Mouse (Mus musculus): ENCODE measurements around the gene Gdi1. TPM values are rescaled to one million over a fixed set of nuclear protein-coding genes. Genes with fewer than 3 reads are reported as not detected.
"Not testable (repeated sequence)": the region's sequence is repeated elsewhere in the genome, so short reads cannot be mapped to it uniquely, and the experiment has no call there.

Gdi1 gene
- total RNA-seq, 1 experiment from 2014 or later: 106 TPM

DNA sequence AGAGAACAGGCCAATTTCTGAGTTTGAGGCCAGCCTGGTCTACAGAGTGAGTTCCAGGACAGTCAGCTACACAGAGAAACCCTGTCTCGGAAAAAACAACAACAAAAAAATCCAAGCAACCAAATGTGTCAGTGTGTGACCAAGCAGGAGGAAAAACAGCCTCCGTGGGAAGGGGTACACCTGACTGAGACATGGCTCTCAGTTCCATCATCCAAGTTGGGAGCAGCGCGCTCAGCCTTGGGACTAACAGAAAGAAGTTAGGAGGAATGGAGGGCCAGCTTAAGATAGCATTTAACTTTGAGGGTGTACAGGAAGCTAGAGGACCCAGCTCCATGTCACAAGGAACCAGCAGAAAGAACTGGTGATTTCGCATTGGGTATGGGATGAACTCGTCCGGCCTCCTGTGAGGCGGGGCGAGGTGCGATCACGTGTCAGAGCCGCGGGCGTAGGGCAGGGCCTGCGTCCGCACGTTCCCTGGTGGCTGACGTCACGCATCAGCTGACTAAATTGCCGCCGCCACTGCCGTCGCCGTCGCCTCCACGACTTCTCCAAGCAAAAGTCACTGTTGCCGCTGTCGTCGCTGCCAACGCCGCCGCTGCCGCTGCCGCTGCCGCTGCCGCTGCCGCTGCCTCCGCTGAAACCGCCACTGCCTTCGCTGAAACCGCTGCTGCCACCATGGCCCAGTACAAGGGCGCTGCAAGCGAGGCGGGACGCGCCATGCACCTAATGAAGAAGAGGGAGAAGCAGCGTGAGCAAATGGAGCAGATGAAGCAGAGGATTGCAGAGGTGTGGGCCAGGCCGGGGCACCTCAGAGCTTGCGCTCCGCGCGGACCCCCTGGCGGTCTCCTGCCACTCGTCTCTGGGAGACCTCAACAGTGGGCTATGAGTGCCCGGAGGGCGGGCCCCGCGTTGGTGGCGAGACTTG is 8.0 kb downstream of the Gdi1 start, which contains the start of gene Fam50a:
Fam50a (plus strand) TSS at position 494 of the 925 bp plus-strand sequence.
- peak; percentile 99 for ATAC-seq (replicated peaks; ENCODE audit: insufficient number of reproducible peaks, low FRiP score, low TSS enrichment, poor library complexity, severe bottlenecking)

DNA sequence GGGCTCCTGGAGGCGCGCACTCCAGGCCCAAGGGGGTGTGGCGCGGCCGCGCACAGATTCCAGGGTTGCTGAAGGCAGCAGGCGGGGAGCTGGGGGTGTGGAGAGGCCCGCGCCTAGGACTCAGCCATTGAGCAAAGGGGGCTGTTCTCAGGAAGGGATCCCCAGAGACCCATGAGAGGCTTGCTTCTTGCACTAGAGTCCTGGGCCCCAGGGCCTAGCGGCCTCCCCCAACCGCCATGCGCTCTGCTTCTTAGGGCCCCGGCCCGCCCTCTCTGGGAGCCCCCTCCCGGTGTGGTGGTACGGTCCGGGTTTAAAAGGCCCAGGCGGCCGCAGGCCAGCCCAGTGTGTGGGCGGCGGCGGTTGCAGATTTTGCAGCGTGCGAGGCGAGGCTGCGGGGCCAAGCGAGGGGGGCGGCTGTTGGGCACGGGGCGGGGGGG is 23.9 kb downstream of the Gdi1 start, which contains the start of gene Plxna3:
Plxna3 (plus strand) TSS at position 342 of the 437 bp plus-strand sequence.
- peak; percentile 50 for ATAC-seq (replicated peaks; ENCODE audit: insufficient number of reproducible peaks, low FRiP score, low TSS enrichment, poor library complexity, severe bottlenecking)

DNA sequence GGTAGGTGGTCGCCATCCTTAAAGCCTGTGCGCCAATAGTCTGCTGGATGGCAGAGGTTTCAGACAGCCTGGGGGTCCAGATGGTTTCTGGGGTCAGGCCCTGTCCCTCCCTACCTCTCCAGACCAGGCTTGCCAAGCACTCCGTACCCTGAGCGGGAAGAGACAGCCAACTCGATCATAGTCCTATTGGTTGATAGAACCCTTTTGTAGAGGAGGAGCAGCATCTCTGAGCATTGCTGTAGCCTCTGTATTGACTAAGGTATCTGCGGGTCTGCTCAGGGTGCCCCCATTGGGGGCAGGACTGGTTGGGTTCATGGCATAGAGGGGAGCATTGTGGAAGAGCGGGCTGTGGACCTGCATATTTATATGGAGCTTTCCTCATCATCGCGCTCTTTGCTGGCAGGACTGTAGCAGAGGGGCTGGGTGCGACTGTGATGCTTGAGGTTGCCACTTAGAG is 24.4 kb downstream of the Gdi1 start:
- no peak for ATAC-seq (replicated peaks; ENCODE audit: insufficient number of reproducible peaks, low FRiP score, low TSS enrichment, poor library complexity, severe bottlenecking)

DNA sequence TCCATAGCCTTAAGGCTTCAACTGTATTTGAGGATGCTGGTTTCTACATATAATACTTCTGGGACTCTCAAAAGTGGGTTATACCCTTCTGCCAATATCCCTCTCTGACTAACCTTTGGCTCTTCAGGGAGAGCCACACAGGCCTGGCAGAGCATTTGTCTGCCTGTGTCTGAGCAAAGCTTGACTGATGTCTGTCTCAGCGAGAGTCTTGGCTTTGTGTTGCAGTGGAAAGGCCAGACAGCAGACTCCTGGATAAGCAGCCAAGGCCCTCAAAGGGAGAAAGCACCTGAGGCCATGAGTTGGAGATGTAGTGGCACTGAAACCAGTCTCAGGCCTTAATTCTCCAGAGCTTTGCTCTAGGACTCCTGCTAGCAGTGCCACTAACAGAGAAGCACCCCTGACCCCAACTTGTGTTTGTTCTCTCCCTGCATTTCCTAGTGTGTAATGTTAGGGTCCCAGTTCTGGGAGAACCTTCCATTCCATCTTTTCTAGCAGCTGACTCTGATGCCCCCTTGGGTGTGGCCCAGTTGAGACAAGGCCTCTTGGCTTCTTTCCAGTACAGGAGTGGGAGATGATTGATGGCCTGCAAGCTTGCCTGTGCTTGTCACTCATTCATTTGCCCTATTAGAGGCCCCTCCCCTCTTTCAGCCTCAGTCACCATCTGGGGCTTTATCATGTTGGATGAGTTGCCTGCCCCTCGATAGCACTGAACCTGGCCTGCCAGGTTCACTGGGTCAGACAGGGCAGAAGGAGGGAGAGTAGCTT is 25.6 kb downstream of the Gdi1 start:
- no peak for ATAC-seq (replicated peaks; ENCODE audit: insufficient number of reproducible peaks, low FRiP score, low TSS enrichment, poor library complexity, severe bottlenecking)

DNA sequence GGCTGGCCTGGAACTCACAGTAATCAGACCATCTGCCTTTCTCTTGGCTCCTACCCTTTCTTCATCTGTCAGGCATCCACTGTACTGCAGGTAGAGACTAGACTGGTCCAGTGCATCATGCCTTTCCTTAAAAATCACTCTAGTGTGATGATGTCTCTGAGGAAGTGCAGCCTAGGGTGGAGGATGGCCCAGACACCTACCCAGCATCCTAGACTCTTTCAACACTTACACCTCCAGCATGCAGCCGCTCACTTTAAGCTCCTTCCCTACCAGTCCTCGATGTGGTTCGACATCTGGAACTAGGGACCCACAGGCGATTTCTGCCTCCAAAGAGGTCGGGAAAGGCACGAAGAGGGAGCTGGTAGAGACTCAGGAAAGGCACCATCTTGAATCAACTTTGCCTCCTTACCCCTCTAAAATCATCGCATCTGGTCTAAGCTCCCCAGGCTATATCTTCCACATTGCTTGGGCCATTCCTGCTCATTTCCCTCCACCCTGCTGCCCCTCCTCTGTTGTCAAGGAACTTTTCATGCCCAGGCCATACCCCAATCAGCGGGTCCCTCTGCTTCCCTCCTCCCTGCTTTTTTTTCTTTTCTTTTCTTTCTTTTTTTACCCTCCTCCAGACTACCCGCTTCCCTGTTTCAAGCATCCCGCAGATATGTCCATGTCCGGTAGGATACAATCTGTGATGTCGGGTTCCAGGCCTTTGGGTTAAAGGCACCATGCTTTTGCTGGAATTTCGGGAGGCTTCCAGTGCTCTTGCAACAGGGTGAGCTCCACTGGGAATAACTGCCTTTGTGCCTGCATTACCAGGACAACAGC is 48.1 kb downstream of the Gdi1 start:
- ATAC-seq (replicated peaks; ENCODE audit: insufficient number of reproducible peaks, low FRiP score, low TSS enrichment, poor library complexity, severe bottlenecking): no peak

DNA sequence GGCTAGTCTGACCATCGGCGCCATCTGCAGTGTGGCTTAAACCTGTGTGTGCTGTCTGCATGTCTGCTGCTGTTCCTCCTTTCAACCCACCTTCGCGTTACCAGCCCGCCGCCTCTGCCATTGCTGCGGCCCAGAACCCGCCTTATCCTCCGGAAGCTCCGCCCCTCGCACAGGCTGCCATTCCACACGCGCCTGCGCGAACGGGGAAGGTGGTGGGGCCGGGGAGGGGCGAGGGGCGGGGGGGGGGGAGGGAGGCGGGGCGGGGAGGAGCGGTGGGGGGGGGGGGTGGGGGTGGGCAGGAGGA is 48.6 kb downstream of the Gdi1 start, which contains the start of gene Lage3:
Lage3 (minus strand) TSS at position 152 of the 304 bp plus-strand sequence.
- peak; percentile 87 for ATAC-seq (replicated peaks; ENCODE audit: insufficient number of reproducible peaks, low FRiP score, low TSS enrichment, poor library complexity, severe bottlenecking)

DNA sequence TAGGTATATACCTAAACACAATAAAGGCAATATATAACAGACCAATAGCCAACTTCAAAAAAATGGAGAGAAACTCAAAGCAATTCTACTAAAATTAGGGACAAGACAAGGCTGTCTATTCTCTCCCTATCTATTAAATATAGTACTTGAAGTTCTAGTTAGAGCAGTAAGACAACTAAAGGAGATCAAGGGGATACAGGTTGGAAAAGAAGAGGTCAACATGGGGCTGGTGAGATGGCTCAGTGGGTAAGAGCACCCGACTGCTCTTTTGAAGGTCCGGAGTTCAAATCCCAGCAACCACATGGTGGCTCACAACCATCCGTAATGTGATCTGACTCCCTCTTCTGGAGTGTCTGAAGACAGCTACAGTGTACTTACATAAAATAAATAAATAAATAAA is 52.3 kb downstream of the Gdi1 start:
- not testable (repeated sequence) for ATAC-seq (replicated peaks; ENCODE audit: insufficient number of reproducible peaks, low FRiP score, low TSS enrichment, poor library complexity, severe bottlenecking)

DNA sequence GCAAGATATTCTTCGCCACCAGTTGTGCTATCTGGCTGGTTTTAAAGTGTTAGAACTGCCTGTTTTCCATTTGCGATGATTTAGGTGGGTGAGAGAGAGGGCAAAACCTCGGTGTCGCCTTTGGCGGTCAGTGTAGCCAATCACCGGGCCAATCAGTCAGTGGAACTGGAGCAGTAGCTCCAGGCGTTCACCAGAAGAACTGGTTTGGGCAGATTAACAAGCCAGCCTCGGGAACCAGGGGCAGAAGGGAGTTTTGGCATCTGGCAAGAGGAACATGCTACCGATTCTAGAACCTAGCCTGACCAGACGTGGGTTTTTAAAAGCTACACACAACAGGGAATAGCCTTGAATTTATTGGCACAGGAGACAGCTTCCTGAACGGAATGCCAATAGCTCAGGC is 54.4 kb downstream of the Gdi1 start:
- no peak for ATAC-seq (replicated peaks; ENCODE audit: insufficient number of reproducible peaks, low FRiP score, low TSS enrichment, poor library complexity, severe bottlenecking)

Other genes starting within 250 kb of the Gdi1 start
- not detected in 3 replicates for gene Opn1mw, start 177.5 kb upstream of the Gdi1 start, total RNA-seq (2017)
- 22.6 to 35.0 TPM (median 27.3 TPM) in 3 replicates for gene Mecp2, start 169.6 kb upstream of the Gdi1 start, total RNA-seq (2017)
- gene Tex28, start 137.2 kb upstream of the Gdi1 start, total RNA-seq (2017): not detected in 3 replicates
- not detected in 3 replicates for gene Tktl1, start 127.7 kb upstream of the Gdi1 start, total RNA-seq (2017)
- gene Flna, start 55.2 kb upstream of the Gdi1 start, total RNA-seq (2017): 2,023 to 2,748 TPM (median 2,149 TPM) in 3 replicates
- gene Emd, start 50.3 kb upstream of the Gdi1 start, total RNA-seq (2017): 85.3 to 98.0 TPM (median 91.4 TPM) in 3 replicates
- 1,229 to 1,534 TPM (median 1,358 TPM) in 3 replicates for gene Rpl10, start 34.2 kb upstream of the Gdi1 start, total RNA-seq (2017)
- gene Taz, start 23.1 kb upstream of the Gdi1 start, total RNA-seq (2017): 59.4 to 103 TPM (median 69.3 TPM) in 3 replicates
- gene Dnase1l1, start 22.7 kb upstream of the Gdi1 start, total RNA-seq (2017): 46.0 to 56.4 TPM (median 56.0 TPM) in 3 replicates
- 286 to 398 TPM (median 345 TPM) in 3 replicates for gene Atp6ap1, start 7.9 kb upstream of the Gdi1 start, total RNA-seq (2017)
- gene Fam50a, start 8.0 kb downstream of the Gdi1 start, total RNA-seq (2017): 83.1 to 120 TPM (median 87.7 TPM) in 3 replicates
- gene Plxna3, start 24.1 kb downstream of the Gdi1 start, total RNA-seq (2017): 0.19 to 0.78 TPM (median 0.21 TPM) in 3 replicates
- 6.7 to 12.1 TPM (median 11.1 TPM) in 3 replicates for gene Lage3, start 48.6 kb downstream of the Gdi1 start, total RNA-seq (2017)
- gene Ubl4a, start 68.2 kb downstream of the Gdi1 start, total RNA-seq (2017): 3.6 to 12.2 TPM (median 10.0 TPM) in 3 replicates
- 11.6 to 17.2 TPM (median 13.4 TPM) in 3 replicates for gene Slc10a3, start 68.4 kb downstream of the Gdi1 start, total RNA-seq (2017)
- 10.5 to 15.7 TPM (median 12.8 TPM) in 3 replicates for gene Fam3a, start 88.3 kb downstream of the Gdi1 start, total RNA-seq (2017)
- 26.2 to 51.9 TPM (median 31.9 TPM) in 3 replicates for gene Ikbkg, start 88.3 kb downstream of the Gdi1 start, total RNA-seq (2017)
- 120 to 126 TPM (median 124 TPM) in 3 replicates for gene G6pdx, start 124.2 kb downstream of the Gdi1 start, total RNA-seq (2017)
- not detected in 3 replicates for gene Gm6880, start 176.4 kb downstream of the Gdi1 start, total RNA-seq (2017)

Data from monocyte, adult 5-6 weeks (primary cell).